Mouse (Mus musculus) urinary bladder, postnatal 25 days (tissue): ENCODE results near the gene Trabd.

Source experiments
- DNase-seq: peaks from one replicate; pipeline ENCODE4 v3.0.0; 2022; ENCODE audit warnings: low spot score

Trabd gene

GRCm38 (mm10) chr15:89127364-89127940 lies 52.5 kb downstream of the Trabd start:
- no peak for DNase-seq

- DNase-seq: peak; percentile 77
Observed at GRCm38 (mm10) chr15:89128382-89129350, 53.7 kb downstream of the Trabd start, which contains the start of gene Hdac10. Gene Hdac10 (minus strand): TSS chr15:89128700.

GRCm38 (mm10) chr15:89130245-89130644 lies 55.3 kb downstream of the Trabd start:
- DNase-seq: no peak

- no peak for DNase-seq
Observed at GRCm38 (mm10) chr15:89131316-89131715, 56.4 kb downstream of the Trabd start.
